Mouse (Mus musculus) splenic B cell, adult 2 months (primary cell): ENCODE results near the gene Map3k1.

Experiments used
- DNase-seq: peaks from one replicate; pipeline ENCODE4 v3.0.0-alpha.2; 2011; ENCODE audit warnings: low read depth, low spot score
- H3K27me3 ChIP-seq: 2 replicates; pipeline ENCODE4 v1.6.1; 2012; ENCODE audit warnings: mild to moderate bottlenecking, low read length, moderate library complexity, mixed read lengths; ENCODE audit not compliant: control insufficient read depth, poor library complexity, insufficient read depth, severe bottlenecking
- H3K36me3 ChIP-seq: 2 replicates; pipeline ENCODE4 v1.6.1; 2012; ENCODE audit warnings: mild to moderate bottlenecking, low read length, moderate library complexity, mixed read lengths; ENCODE audit not compliant: control insufficient read depth, poor library complexity, insufficient read depth, severe bottlenecking

The Map3k1 gene

GRCm38 (mm10) chr13:111805738-111806722 lies 2.8 kb downstream of the Map3k1 start:
- peak; percentile 87 for DNase-seq
- Histone ChIP-seq H3K27me3 (no peaks in the 10 kb centered on the region), H3K36me3 (no peaks in the 10 kb centered on the region; the same call in 1 of the 2 replicates)

GRCm38 (mm10) chr13:111804951-111805673 lies 3.7 kb downstream of the Map3k1 start:
- Histone ChIP-seq H3K36me3 (no peaks in the 10 kb centered on the region; the same call in 1 of the 2 replicates), H3K27me3 (no peaks in the 10 kb centered on the region)
- peak; percentile 53 for DNase-seq

GRCm38 (mm10) chr13:111804189-111804588 lies 4.6 kb downstream of the Map3k1 start:
- DNase-seq, result no peak
- H3K27me3 ChIP-seq, result no peaks in the 10 kb centered on the region
- H3K36me3 ChIP-seq, result no peaks in the 10 kb centered on the region; the same call in 1 of the 2 replicates

GRCm38 (mm10) chr13:111803506-111803905 lies 5.3 kb downstream of the Map3k1 start:
- no peaks in the 10 kb centered on the region for H3K27me3 ChIP-seq
- no peaks in the 10 kb centered on the region; the same call in 1 of the 2 replicates for H3K36me3 ChIP-seq
- DNase-seq, result no peak

- no peak for DNase-seq
- no peaks in the 10 kb centered on the region; the same call in 1 of the 2 replicates for H3K36me3 ChIP-seq
- H3K27me3 ChIP-seq, result no peaks in the 10 kb centered on the region
Observed at GRCm38 (mm10) chr13:111802900-111803299, 5.9 kb downstream of the Map3k1 start.

GRCm38 (mm10) chr13:111802271-111802665 lies 6.5 kb downstream of the Map3k1 start:
- no peak for DNase-seq
- H3K27me3 ChIP-seq, result no peaks in the 10 kb centered on the region
- H3K36me3 ChIP-seq, result no peaks in the 10 kb centered on the region; the same call in 1 of the 2 replicates

- Histone ChIP-seq H3K27me3 (no peaks in the 10 kb centered on the region), H3K36me3 (no peaks in the 10 kb centered on the region; the same call in 1 of the 2 replicates)
- DNase-seq, result peak; percentile 65
Observed at GRCm38 (mm10) chr13:111801662-111802270, 7.0 kb downstream of the Map3k1 start.

GRCm38 (mm10) chr13:111800866-111801265 lies 7.9 kb downstream of the Map3k1 start:
- H3K27me3 ChIP-seq, result no peaks in the 10 kb centered on the region
- no peaks in the 10 kb centered on the region; the same call in 1 of the 2 replicates for H3K36me3 ChIP-seq
- DNase-seq, result peak; percentile 38

GRCm38 (mm10) chr13:111798044-111798443 lies 10.7 kb downstream of the Map3k1 start:
- no peaks in the 10 kb centered on the region for H3K27me3 ChIP-seq
- H3K36me3 ChIP-seq, result no peaks in the 10 kb centered on the region; the same call in 1 of the 2 replicates
- no peak for DNase-seq

GRCm38 (mm10) chr13:111797021-111797420 lies 11.8 kb downstream of the Map3k1 start:
- Histone ChIP-seq H3K36me3 (no peaks in the 10 kb centered on the region), H3K27me3 (no peaks in the 10 kb centered on the region)
- peak; percentile 86 for DNase-seq

GRCm38 (mm10) chr13:111796191-111796920 lies 12.4 kb downstream of the Map3k1 start:
- Histone ChIP-seq H3K27me3 (no peaks in the 10 kb centered on the region), H3K36me3 (no peaks in the 10 kb centered on the region)
- DNase-seq, result peak; percentile 69

GRCm38 (mm10) chr13:111792975-111793287 lies 15.9 kb downstream of the Map3k1 start:
- no peaks in the 10 kb centered on the region for H3K27me3 ChIP-seq
- no peaks in the 10 kb centered on the region for H3K36me3 ChIP-seq
- DNase-seq, result no peak

- Histone ChIP-seq H3K36me3 (no peaks in the 10 kb centered on the region), H3K27me3 (no peaks in the 10 kb centered on the region)
- DNase-seq, result no peak
Observed at GRCm38 (mm10) chr13:111792130-111792974, 16.4 kb downstream of the Map3k1 start.
